Mouse (Mus musculus) bone marrow, adult 2 months (tissue): ENCODE measurements at regions not wholly inside any gene's neighbourhood (a gene's known extent, or its start where the extent isn't known, plus 50 kb on each side); places are given as distances from the start of the nearest gene placed in this dataset.

ENCODE experiments used
- CTCF ChIP-seq: fragments of 200-500 bp; IDR thresholded peaks from 2 replicates; pipeline ENCODE4 v1.5.1; 2011; ENCODE audit warnings: low read length, control low read depth; ENCODE audit not compliant: control insufficient read depth, insufficient read depth
- POLR2A ChIP-seq: fragments of 200-500 bp; IDR thresholded peaks from 2 replicates; pipeline ENCODE4 v1.6.1; 2011; ENCODE audit warnings: low read depth, mild to moderate bottlenecking, control low read depth, low read length, borderline replicate concordance; ENCODE audit not compliant: control insufficient read depth

GRCm38 (mm10) chr12:77819456-77819855 lies 374.6 kb upstream of the Gm6657 start:
- TF ChIP-seq CTCF = no peak
- no peak for TF ChIP-seq POLR2A
